ENCODE assay signal across 20 mouse cellular contexts in genomic region chr2:33173126-33173525, GRCm38 (mm10). TPM values are rescaled to one million over a fixed set of nuclear protein-coding genes. Genes with fewer than 3 reads are reported as not detected.
A peak's percentile ranks its signal among the peaks of the same experiment; 100 is the strongest.
DNase-seq lines count a peak whose midpoint lies in the region; ATAC-seq and TF ChIP-seq lines count a peak whose summit lies in the region.
"Had no signal": no experiment of that assay in that cellular context is flagged by ENCODE, and none has a peak within 500 bp of the region (broad histone marks: within the 10 kb centered on the region; RNA-seq: fewer than 3 reads in every experiment).

No protein-coding gene starts in this region.

- no peak for TF ChIP-seq EP300 in CH12.LX (IDR thresholded peaks at IDR 0.05; ENCODE audit: low read length)

- H3K79me2 ChIP-seq in CH12.LX (replicated peaks; ENCODE audit: control insufficient read depth, extremely low read depth, insufficient read depth, poor library complexity, severe bottlenecking) (no peaks in the 10 kb centered on the region), myocyte (ENCODE audit: control insufficient read depth, insufficient read depth) (no peaks in the 10 kb centered on the region)

- H3K4me2 ChIP-seq in intestine, embryonic 16.5 days (ENCODE audit: low read depth, low read length): no peak overlapping the region
- H3K4me2 ChIP-seq in intestine, embryonic 15.5 days (replicated peaks): no peak overlapping the region
- no peak overlapping the region for H3K4me2 ChIP-seq in CH12.LX (ENCODE audit: insufficient read depth, low read depth, poor library complexity, severe bottlenecking)
- no peak overlapping the region for H3K4me2 ChIP-seq in myocyte (ENCODE audit: low read depth)
- H3K4me2 ChIP-seq: hindbrain, embryonic 14.5 days; liver, embryonic 11.5 days; midbrain, embryonic 15.5 days had no signal

- no peak overlapping the region for H3ac ChIP-seq in myocyte (ENCODE audit: control insufficient read depth, insufficient read length)

- WGBS in intestine, embryonic 16.5 days: 62% methylated on average over 10 of the region's 10 CpGs
- WGBS in intestine, embryonic 15.5 days: 67% methylated on average over 10 of the region's 10 CpGs

- peak overlapping the region; percentile 24; the same call in 1 of the 2 replicates for H3K9ac ChIP-seq in intestine, embryonic 16.5 days (ENCODE audit: low read depth, low read length)
- no peak overlapping the region for H3K9ac ChIP-seq in intestine, embryonic 15.5 days
- H3K9ac ChIP-seq in CH12.LX (ENCODE audit: insufficient read depth, low read depth): no peak overlapping the region
- H3K9ac ChIP-seq: hindbrain, embryonic 14.5 days; midbrain, embryonic 15.5 days had no signal

- in situ Hi-C loops in CH12.LX (cut with MboI; ENCODE audit: low pct_ligation_motif_present, low pct_unique_long_range_greater_than_20kb, low sequenced_read_pairs): no loop called here

- no peaks in the 10 kb centered on the region for H3K36me3 ChIP-seq in intestine, embryonic 16.5 days (ENCODE audit: control insufficient read depth, insufficient read depth, low read length)
- no peaks in the 10 kb centered on the region for H3K36me3 ChIP-seq in intestine, embryonic 15.5 days
- H3K36me3 ChIP-seq in CH12.LX (replicated peaks in 1 of 2; ENCODE audit: control insufficient read depth in 1 of 2, insufficient read depth in 1 of 2, low read length in 1 of 2): peaks cover 0 to 17% of the 10 kb centered on the region in 2 experiments
- no peaks in the 10 kb centered on the region for H3K36me3 ChIP-seq in myocyte (ENCODE audit: control insufficient read depth, insufficient read depth)

- intact Hi-C loops in left cerebral cortex, postnatal 10 days (cut with DNase I): no loop called here

- no peak for TF ChIP-seq CTCF in CH12.LX (conservative IDR thresholded peaks at IDR 0.05 in 1 of 2, IDR thresholded peaks at IDR 0.05 in 1 of 2; ENCODE audit: low read depth in 2 of 2, low read length in 2 of 2)

- TF ChIP-seq RAD21 in CH12.LX (IDR thresholded peaks at IDR 0.05; ENCODE audit: low read depth, low read length): no peak

- no peaks in the 10 kb centered on the region for H3K27me3 ChIP-seq in intestine, embryonic 16.5 days (replicated peaks; ENCODE audit: control insufficient read depth, insufficient read depth, low read length)
- no peaks in the 10 kb centered on the region for H3K27me3 ChIP-seq in intestine, embryonic 15.5 days (replicated peaks)
- H3K27me3 ChIP-seq in CH12.LX (replicated peaks): no peaks in the 10 kb centered on the region
- no peaks in the 10 kb centered on the region for H3K27me3 ChIP-seq in myocyte (ENCODE audit: control insufficient read depth, insufficient read depth, insufficient read length)
- H3K27me3 ChIP-seq: midbrain, embryonic 15.5 days had no signal

- TF ChIP-seq POLR2A in CH12.LX (IDR thresholded peaks at IDR 0.05; ENCODE audit: low read depth, low read length): no peak
- no peak for TF ChIP-seq POLR2A in myocyte (IDR thresholded peaks at IDR 0.05; ENCODE audit: insufficient read length, low read depth)

- no peak overlapping the region for H3K27ac ChIP-seq in intestine, embryonic 16.5 days (ENCODE audit: low read length)
- no peak overlapping the region for H3K27ac ChIP-seq in intestine, embryonic 15.5 days
- no peak overlapping the region for H3K27ac ChIP-seq in CH12.LX (ENCODE audit: insufficient read depth, low read depth)
- H3K27ac ChIP-seq: heart, adult 2 months; hindbrain, embryonic 14.5 days; macrophage; midbrain, embryonic 15.5 days had no signal

- H3K4me1 ChIP-seq in intestine, embryonic 16.5 days (ENCODE audit: control insufficient read depth, insufficient read depth, low read length): peaks cover 13% of the 10 kb centered on the region
- peaks cover 14% of the 10 kb centered on the region for H3K4me1 ChIP-seq in intestine, embryonic 15.5 days (replicated peaks)
- H3K4me1 ChIP-seq in CH12.LX (ENCODE audit: control insufficient read depth in 1 of 2, insufficient read depth in 2 of 2): peaks cover 16 to 38% of the 10 kb centered on the region in 2 experiments

- H3K9me3 ChIP-seq in intestine, embryonic 16.5 days (ENCODE audit: control insufficient read depth, low read length): no peaks in the 10 kb centered on the region
- H3K9me3 ChIP-seq in intestine, embryonic 15.5 days: no peaks in the 10 kb centered on the region
- no peaks in the 10 kb centered on the region for H3K9me3 ChIP-seq in CH12.LX (replicated peaks; ENCODE audit: low read length)
- H3K9me3 ChIP-seq: midbrain, embryonic 15.5 days had no signal

- no peak for ATAC-seq in intestine, embryonic 16.5 days
- no peak for ATAC-seq in intestine, embryonic 15.5 days
- peak; percentile 30 for ATAC-seq in inflammation-experienced regulatory T-cells, adult 6 months
- ATAC-seq: forebrain, embryonic 14.5 days; midbrain, embryonic 15.5 days had no signal

- DNase-seq in CH12.LX (ENCODE audit: extremely low read depth): peak; percentile 32
- no peak for DNase-seq in lung, postnatal 10 days
- DNase-seq in layer of hippocampus, adult 9-11 months: no peak
- DNase-seq in left cerebral cortex, postnatal 10 days (ENCODE audit: extremely low spot score in 1 of 2, low spot score in 2 of 2): no peak
- DNase-seq: cerebellum, postnatal 25 days; heart, adult 2 months; kidney, adult 8-10 months; kidney, postnatal 4 days; lung, adult 2 months; right cerebral cortex, postnatal 4 days had no signal

- dilution Hi-C loops in CH12.LX (cut with MboI; ENCODE audit: extremely low pct_ligation_motif_present, extremely low pct_unique_long_range_greater_than_20kb, low sequenced_read_pairs): no loop called here

- H3K4me3 ChIP-seq in intestine, embryonic 16.5 days (ENCODE audit: low read length): no peak overlapping the region
- H3K4me3 ChIP-seq in intestine, embryonic 15.5 days (replicated peaks): no peak overlapping the region
- H3K4me3 ChIP-seq in CH12.LX (replicated peaks in 1 of 3; ENCODE audit: low read depth in 2 of 3, low read length in 2 of 3, poor library complexity in 1 of 3) (no peak overlapping the region), myocyte (no peak overlapping the region)
- H3K4me3 ChIP-seq: erythroblast, embryonic 14.5 days; heart, adult 2 months; midbrain, embryonic 15.5 days had no signal

TF ChIP-seq in CH12.LX, 34 proteins besides CTCF, POLR2A, EP300 and RAD21:
- TF ChIP-seq BHLHE40 (IDR thresholded peaks at IDR 0.05; ENCODE audit: low read depth, low read length): peak; percentile 77
- no peak for TF ChIP-seq TBP (conservative IDR thresholded peaks at IDR 0.05; ENCODE audit: low read depth, low read length)

TF ChIP-seq in myocyte, 11 proteins besides CTCF, POLR2A, EP300 and RAD21:
- no peak for TF ChIP-seq REST (IDR thresholded peaks at IDR 0.05; ENCODE audit: insufficient read depth, insufficient read length)
- peak in 2 of 3 experiments; percentile 27 to 29 for TF ChIP-seq MYOG (IDR thresholded peaks at IDR 0.05; ENCODE audit: control insufficient read depth in 1 of 3, insufficient read depth in 1 of 3, insufficient read length in 2 of 3, low read depth in 2 of 3)
- peak in 1 of 3 experiments; percentile 1 for TF ChIP-seq MYOD1 (IDR thresholded peaks at IDR 0.05; ENCODE audit: control insufficient read depth in 1 of 3, insufficient read length in 2 of 3, low read depth in 2 of 3)
- no peak for TF ChIP-seq TCF3 (IDR thresholded peaks at IDR 0.05; ENCODE audit: insufficient read length, low read depth)

RNA-seq across cellular contexts. Expression of gene Garnl3, which starts 41.7 kb away (rescaled TPM):
- polyA plus RNA-seq in intestine, embryonic 16.5 days (2015; fragmentation: Nextera tagmentation; extraction: Ambion mirVana): 8.7 and 10.2 TPM in 2 replicates
- polyA plus RNA-seq in intestine, embryonic 15.5 days (2015; fragmentation: Nextera tagmentation; extraction: Ambion mirVana): 10.3 and 11.7 TPM in 2 replicates
- total RNA-seq in CH12.LX (2012; rRNA removed) (0.08 and 0.25 TPM in 2 replicates), CH12.LX (2014; rRNA removed) (0.49 TPM in 1 of 2 replicates, not detected in the other)
- polyA plus RNA-seq in CH12.LX (2012; ENCODE audit: insufficient read length, low read depth) (0.16 and 0.19 TPM in 2 replicates), myocyte (2012; fragmentation: generic; extraction: Trizol) (2.1 TPM)
- polyA plus RNA-seq in inflammation-experienced regulatory T-cells, adult 6 months (2017; shearing (Covaris generic)): under 1 TPM in 2 of 3 experiments, not detected in 1; 0.18 to 0.44 TPM
- 100 to 1,000 TPM; 183 TPM for total RNA-seq in left cerebral cortex, postnatal 10 days (2021)
- polyA plus RNA-seq: erythroblast, embryonic 14.5 days had no signal

RNA-seq across cellular contexts. Expression of gene Angptl2, which starts 42.7 kb away (rescaled TPM):
- 41.6 and 42.9 TPM in 2 replicates for polyA plus RNA-seq in intestine, embryonic 16.5 days (2015; fragmentation: Nextera tagmentation; extraction: Ambion mirVana)
- 36.8 and 38.5 TPM in 2 replicates for polyA plus RNA-seq in intestine, embryonic 15.5 days (2015; fragmentation: Nextera tagmentation; extraction: Ambion mirVana)
- total RNA-seq in CH12.LX (2012; rRNA removed) (0.04 and 0.17 TPM in 2 replicates), CH12.LX (2014; rRNA removed) (not detected in 2 replicates)
- polyA plus RNA-seq in CH12.LX (2012; ENCODE audit: insufficient read length, low read depth) (0.21 and 0.35 TPM in 2 replicates), myocyte (2012; fragmentation: generic; extraction: Trizol) (130 TPM)
- 10 to 100 TPM; 17.1 to 19.5 (median 19.3) TPM for polyA plus RNA-seq in inflammation-experienced regulatory T-cells, adult 6 months (2017; shearing (Covaris generic))
- 1 to 10 TPM; 4.4 to 4.5 TPM for total RNA-seq in left cerebral cortex, postnatal 10 days (2021)
- polyA plus RNA-seq: erythroblast, embryonic 14.5 days had no signal

Comparison
In these comparisons a context has a peak if more than half of its experiments do, and no peak if none do; other contexts are left out.
1. RNA of gene Angptl2, which starts 42.7 kb away (polyA plus RNA-seq): 130 TPM in myocyte (single experiment), 41.6 to 42.9 TPM in intestine, embryonic 16.5 days, 36.8 to 38.5 TPM in intestine, embryonic 15.5 days and 17.1 to 19.5 TPM in inflammation-experienced regulatory T-cells, adult 6 months; 0.21 to 0.35 TPM in CH12.LX; every median in the first group is over 10 times any median in the second.